Mouse (Mus musculus) MEL (cell line): ENCODE results near the gene Cmbl.

Source experiments
- CTCF ChIP-seq, 3 experiments: IDR thresholded peaks in 2 of 3; conservative IDR thresholded peaks in 1 of 3; 2 replicates each; pipeline ENCODE4 v1.5.1; 2011 to 2012; ENCODE audit warnings: low read length in 3 of 3, low read depth in 2 of 3, mild to moderate bottlenecking in 2 of 3, improper control_type of control experiment in 1 of 3, inconsistent platforms in 1 of 3, mixed read lengths in 1 of 3, moderate library complexity in 1 of 3; ENCODE audit not compliant: control insufficient read depth in 1 of 3, insufficient read depth in 1 of 3, poor library complexity in 1 of 3, severe bottlenecking in 1 of 3
- ETS1 ChIP-seq: IDR thresholded peaks from 2 replicates; pipeline ENCODE4 v1.6.1; 2012; ENCODE audit warnings: low read depth, mild to moderate bottlenecking, inconsistent platforms, low read length, improper control_type of control experiment, moderate library complexity
- TBP ChIP-seq: IDR thresholded peaks from 2 replicates; pipeline ENCODE4 v1.8.0; 2011; ENCODE audit warnings: low read depth, low read length, improper control_type of control experiment
- TCF12 ChIP-seq: IDR thresholded peaks from 2 replicates; pipeline ENCODE4 v1.6.1; 2014; ENCODE audit warnings: low read depth, mild to moderate bottlenecking, inconsistent platforms, low read length, improper control_type of control experiment, moderate library complexity

DNA sequence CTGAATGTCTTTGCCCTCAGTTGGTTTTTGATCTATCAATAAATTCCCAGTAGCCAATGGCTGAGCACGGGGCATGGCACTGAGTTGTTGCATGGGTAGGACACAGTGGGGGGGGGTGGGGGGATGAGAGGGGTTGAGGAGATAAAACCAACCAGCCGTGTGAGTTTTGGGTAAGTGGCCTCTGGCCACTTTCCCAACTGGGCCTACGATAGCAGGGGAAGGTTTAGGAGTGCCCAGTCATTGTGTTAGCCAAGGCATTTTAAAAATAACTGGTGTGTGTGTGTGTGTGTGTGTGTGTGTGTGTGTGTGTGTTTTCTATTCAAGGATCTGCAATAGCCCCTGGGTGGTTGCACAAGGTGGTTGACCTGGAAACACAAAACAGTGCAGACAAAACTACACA, 21.9 kb upstream of the Cmbl start:
- no peak for TF ChIP-seq TCF12
- no peak for TF ChIP-seq CTCF (IDR thresholded peaks at IDR 0.05 in 2 of 3, conservative IDR thresholded peaks at IDR 0.05 in 1 of 3; ENCODE audit: control insufficient read depth in 1 of 3, insufficient read depth in 1 of 3, low read depth in 2 of 3, low read length in 3 of 3, poor library complexity in 1 of 3, severe bottlenecking in 1 of 3)
- TF ChIP-seq ETS1: no peak
- no peak for TF ChIP-seq TBP
